Mouse (Mus musculus) bone marrow, adult 2 months (tissue): ENCODE data around the gene AI413582.

ENCODE experiments used
- CTCF ChIP-seq: fragments of 200-500 bp; IDR thresholded peaks from 2 replicates; pipeline ENCODE4 v1.5.1; 2011; ENCODE audit warnings: low read length, control low read depth; ENCODE audit not compliant: control insufficient read depth, insufficient read depth
- POLR2A ChIP-seq: fragments of 200-500 bp; IDR thresholded peaks from 2 replicates; pipeline ENCODE4 v1.6.1; 2011; ENCODE audit warnings: low read depth, mild to moderate bottlenecking, control low read depth, low read length, borderline replicate concordance; ENCODE audit not compliant: control insufficient read depth

DNA sequence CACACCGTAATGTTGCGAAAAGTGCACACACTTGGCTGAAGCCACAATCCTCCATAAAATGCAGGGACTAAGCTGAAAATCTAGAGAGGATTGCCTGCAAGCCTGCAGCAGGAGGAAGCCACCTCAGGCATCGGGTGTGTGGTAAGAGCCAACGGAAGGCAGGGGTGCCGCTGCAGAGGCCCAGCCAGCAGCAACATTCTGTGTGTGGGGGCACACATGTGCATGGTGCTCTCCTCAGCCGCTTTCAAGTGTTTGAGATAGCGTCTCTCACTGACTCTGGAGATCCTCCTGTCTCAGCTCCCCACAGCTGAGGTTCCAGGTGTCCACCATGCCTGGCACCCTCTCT is 27.0 kb upstream of the AI413582 start:
- no peak for TF ChIP-seq POLR2A
- no peak for TF ChIP-seq CTCF
